Mouse (Mus musculus) T-helper 17 cell (primary cell): ENCODE data around the gene Dusp21.

Source experiments
- in situ Hi-C, 2 experiments: fragments of 300-600 bp; cut with MboI, MseI; formaldehyde crosslinking; loops; 1 replicate in 1 of 2; 2 replicates in 1 of 2; pipeline ENCODE4 v1.15.1; 2025; ENCODE audit warnings: high pct_unique_total_duplicates in 2 of 2

Dusp21 gene

GRCm38 (mm10) chrX:18145557-18145956 is at the start of gene Dusp21:
Gene Dusp21, plus strand, starts transcription at chrX:18145857.
- in situ Hi-C loops, result no loop called here

GRCm38 (mm10) chrX:18160734-18161442 is 15.2 kb downstream of the Dusp21 start:
- in situ Hi-C loops, result loop anchor here in 1 of 2 experiments (10.0 kb wide), 1 partner anchor 94 kb away; no protein-coding TSS in a partner anchor

GRCm38 (mm10) chrX:18161796-18162191 is 16.1 kb downstream of the Dusp21 start:
- in situ Hi-C loops, result loop anchor here in 1 of 2 experiments (10.0 kb wide), 1 partner anchor 93 kb away; no protein-coding TSS in a partner anchor

GRCm38 (mm10) chrX:18162192-18162857 is 16.7 kb downstream of the Dusp21 start, which contains the start of gene Kdm6a:
Gene Kdm6a, plus strand, starts transcription at chrX:18162575.
- in situ Hi-C loops, result loop anchor here in 1 of 2 experiments (10.0 kb wide), 1 partner anchor 92 kb away; no protein-coding TSS in a partner anchor

GRCm38 (mm10) chrX:18162861-18163731 is 17.4 kb downstream of the Dusp21 start:
- in situ Hi-C loops, result loop anchor here in 1 of 2 experiments (10.0 kb wide), 1 partner anchor 92 kb away; no protein-coding TSS in a partner anchor

- in situ Hi-C loops, result loop anchor here in 1 of 2 experiments (10.0 kb wide), 1 partner anchor 91 kb away; no protein-coding TSS in a partner anchor
Measured at GRCm38 (mm10) chrX:18163917-18164624, 18.4 kb downstream of the Dusp21 start.

- in situ Hi-C loops, result loop anchor here in 1 of 2 experiments (10.0 kb wide), 1 partner anchor 90 kb away; no protein-coding TSS in a partner anchor
Measured at GRCm38 (mm10) chrX:18165121-18165520, 19.5 kb downstream of the Dusp21 start.

GRCm38 (mm10) chrX:18166961-18167360 is 21.3 kb downstream of the Dusp21 start:
- in situ Hi-C loops, result loop anchor here in 1 of 2 experiments (10.0 kb wide), 1 partner anchor 88 kb away; no protein-coding TSS in a partner anchor

- in situ Hi-C loops, result loop anchor here in 1 of 2 experiments (10.0 kb wide), 1 partner anchor 86 kb away; no protein-coding TSS in a partner anchor
Measured at GRCm38 (mm10) chrX:18168940-18169339, 23.3 kb downstream of the Dusp21 start.

GRCm38 (mm10) chrX:18174831-18175230 is 29.2 kb downstream of the Dusp21 start:
- in situ Hi-C loops, result loop anchor here in 1 of 2 experiments (5.0 kb wide), 1 partner anchor 57 kb away; no protein-coding TSS in a partner anchor

GRCm38 (mm10) chrX:18177803-18178202 is 32.1 kb downstream of the Dusp21 start:
- in situ Hi-C loops, result loop anchor here in 1 of 2 experiments (5.0 kb wide), 1 partner anchor 54 kb away; no protein-coding TSS in a partner anchor

GRCm38 (mm10) chrX:18179492-18179891 is 33.8 kb downstream of the Dusp21 start:
- in situ Hi-C loops, result loop anchor here in 1 of 2 experiments (5.0 kb wide), 1 partner anchor 53 kb away; no protein-coding TSS in a partner anchor

- in situ Hi-C loops, result no loop called here
Measured at GRCm38 (mm10) chrX:18187203-18187602, 41.5 kb downstream of the Dusp21 start.

- in situ Hi-C loops, result no loop called here
Measured at GRCm38 (mm10) chrX:18188293-18188692, 42.6 kb downstream of the Dusp21 start.
